Comparison of ENCODE assay signal across 11 mouse cellular contexts in genomic region chr10:58814486-58814885, GRCm38 (mm10). TPM values are rescaled to one million over a fixed set of nuclear protein-coding genes. Genes with fewer than 3 reads are reported as not detected.
A peak's percentile ranks its signal among the peaks of the same experiment; 100 is the strongest.
DNase-seq lines count a peak whose midpoint lies in the region; ATAC-seq and TF ChIP-seq lines count a peak whose summit lies in the region.
"Had no signal": no experiment of that assay in that cellular context is flagged by ENCODE, and none has a peak within 500 bp of the region (broad histone marks: within the 10 kb centered on the region; RNA-seq: fewer than 3 reads in every experiment).

No protein-coding gene starts in this region.

- WGBS in kidney, embryonic 15.5 days: 24% methylated on average over 7 of the region's 7 CpGs
- 43% methylated on average over 7 of the region's 7 CpGs for WGBS in embryonic facial prominence, embryonic 13.5 days
- WGBS in forebrain, postnatal 0 days: 25% methylated on average over 7 of the region's 7 CpGs
- 36% methylated on average over 7 of the region's 7 CpGs for WGBS in neural tube, embryonic 12.5 days

- TF ChIP-seq CTCF in forebrain, postnatal 0 days (IDR thresholded peaks at IDR 0.05; ENCODE audit: low read depth): no peak

- intact Hi-C loops in heart, postnatal 36 days (cut with DNase I): loop anchor here (5.0 to 10.0 kb wide), 2 partner anchors 180 to 478 kb away; no protein-coding TSS in a partner anchor

- peak overlapping the region; percentile 67 for H3K4me3 ChIP-seq in kidney, embryonic 15.5 days (replicated peaks)
- peak overlapping the region; percentile 66 for H3K4me3 ChIP-seq in embryonic facial prominence, embryonic 13.5 days
- H3K4me3 ChIP-seq in forebrain, postnatal 0 days (ENCODE audit: low read depth, low read length): peak overlapping the region; percentile 81
- H3K4me3 ChIP-seq in neural tube, embryonic 12.5 days: peak overlapping the region; percentile 65

- DNase-seq in kidney, adult 11 months: no peak
- no peak for DNase-seq in forebrain, postnatal 0 days
- no peak for DNase-seq in heart, postnatal 36 days
- DNase-seq in thymus, postnatal 0 days (ENCODE audit: low spot score): no peak
- DNase-seq: kidney, adult 8-10 months; spleen, adult 18-20 months had no signal

- H3K27ac ChIP-seq in kidney, embryonic 15.5 days: no peak overlapping the region
- H3K27ac ChIP-seq in embryonic facial prominence, embryonic 13.5 days: no peak overlapping the region
- H3K27ac ChIP-seq in forebrain, postnatal 0 days (ENCODE audit: low read depth, low read length): no peak overlapping the region
- H3K27ac ChIP-seq in neural tube, embryonic 12.5 days: no peak overlapping the region

- H3K36me3 ChIP-seq in kidney, embryonic 15.5 days: no peaks in the 10 kb centered on the region
- no peaks in the 10 kb centered on the region for H3K36me3 ChIP-seq in embryonic facial prominence, embryonic 13.5 days
- H3K36me3 ChIP-seq in forebrain, postnatal 0 days (ENCODE audit: insufficient read depth): no peaks in the 10 kb centered on the region
- no peaks in the 10 kb centered on the region for H3K36me3 ChIP-seq in neural tube, embryonic 12.5 days

- ATAC-seq in kidney, embryonic 15.5 days (replicated peaks; ENCODE audit: low FRiP score): no peak
- no peak for ATAC-seq in embryonic facial prominence, embryonic 13.5 days (ENCODE audit: insufficient number of reproducible peaks, insufficient read depth, low FRiP score, low TSS enrichment, low read depth)
- no peak for ATAC-seq in forebrain, postnatal 0 days
- no peak for ATAC-seq in neural tube, embryonic 12.5 days (ENCODE audit: low FRiP score, low read depth)
- no peak for ATAC-seq in monocyte, adult 5-6 weeks (replicated peaks; ENCODE audit: insufficient number of reproducible peaks, low FRiP score, low TSS enrichment, poor library complexity, severe bottlenecking)

- H3K27me3 ChIP-seq in kidney, embryonic 15.5 days: peaks cover 46% of the 10 kb centered on the region
- peaks cover 45% of the 10 kb centered on the region for H3K27me3 ChIP-seq in embryonic facial prominence, embryonic 13.5 days
- no peaks in the 10 kb centered on the region for H3K27me3 ChIP-seq in forebrain, postnatal 0 days (ENCODE audit: insufficient read depth, low read length)
- H3K27me3 ChIP-seq in neural tube, embryonic 12.5 days (replicated peaks): peaks cover 29% of the 10 kb centered on the region

- H3K9ac ChIP-seq in kidney, embryonic 15.5 days: no peak overlapping the region
- H3K9ac ChIP-seq in embryonic facial prominence, embryonic 13.5 days: no peak overlapping the region
- peak overlapping the region; percentile 71 for H3K9ac ChIP-seq in forebrain, postnatal 0 days
- peak overlapping the region; percentile 40; the same call in 1 of the 2 replicates for H3K9ac ChIP-seq in neural tube, embryonic 12.5 days

- H3K4me1 ChIP-seq in kidney, embryonic 15.5 days: peaks cover 24% of the 10 kb centered on the region
- peaks cover 16% of the 10 kb centered on the region for H3K4me1 ChIP-seq in embryonic facial prominence, embryonic 13.5 days
- H3K4me1 ChIP-seq in forebrain, postnatal 0 days (ENCODE audit: insufficient read depth): peaks cover 13% of the 10 kb centered on the region; the same call in 1 of the 2 replicates
- H3K4me1 ChIP-seq in neural tube, embryonic 12.5 days: 0 out of 2 replicates have a peak, but pooled peaks cover 18% of the 10 kb centered on the region

- H3K9me3 ChIP-seq in kidney, embryonic 15.5 days (replicated peaks): no peaks in the 10 kb centered on the region
- no peaks in the 10 kb centered on the region for H3K9me3 ChIP-seq in embryonic facial prominence, embryonic 13.5 days
- H3K9me3 ChIP-seq in forebrain, postnatal 0 days (ENCODE audit: low read length): no peaks in the 10 kb centered on the region
- no peaks in the 10 kb centered on the region for H3K9me3 ChIP-seq in neural tube, embryonic 12.5 days

- H3K4me2 ChIP-seq in kidney, embryonic 15.5 days: peak overlapping the region; percentile 100
- peak overlapping the region; percentile 100 for H3K4me2 ChIP-seq in embryonic facial prominence, embryonic 13.5 days
- H3K4me2 ChIP-seq in forebrain, postnatal 0 days (ENCODE audit: low read depth): peak overlapping the region; percentile 93
- H3K4me2 ChIP-seq in neural tube, embryonic 12.5 days (replicated peaks): peak overlapping the region; percentile 100

RNA-seq across cellular contexts. Expression of gene Sh3rf3, which starts 1.3 kb away (rescaled TPM):
- polyA plus RNA-seq in kidney, embryonic 15.5 days (2015; fragmentation: Nextera tagmentation; extraction: Ambion mirVana): 1.3 and 1.6 TPM in 2 replicates
- 2.8 and 3.3 TPM in 2 replicates for polyA plus RNA-seq in embryonic facial prominence, embryonic 13.5 days (2015; fragmentation: Nextera tagmentation; extraction: Ambion mirVana)
- 35.5 and 38.1 TPM in 2 replicates for total RNA-seq in forebrain, postnatal 0 days (2014; rRNA removed)
- polyA plus RNA-seq in forebrain, postnatal 0 days (2015; fragmentation: Nextera tagmentation; extraction: Ambion mirVana): 6.6 and 10.1 TPM in 2 replicates
- 3.6 and 6.3 TPM in 2 replicates for polyA plus RNA-seq in neural tube, embryonic 12.5 days (2016; fragmentation: Nextera tagmentation; extraction: Ambion mirVana)
- total RNA-seq in monocyte, adult 5-6 weeks (2017): not detected in 3 replicates
- 1 to 10 TPM; 1.1 to 1.5 TPM for total RNA-seq in heart, postnatal 36 days (2021)
- 1.0 and 2.0 TPM in 2 replicates for polyA plus RNA-seq in thymus, postnatal 0 days (2015; fragmentation: Nextera tagmentation; extraction: Ambion mirVana)
- polyA plus RNA-seq: liver, embryonic 11.5 days had no signal

Comparison
In these comparisons a context has a peak if more than half of its experiments do, and no peak if none do; other contexts are left out.
1. H3K9ac ChIP-seq: peak in forebrain, postnatal 0 days (single experiment) and neural tube, embryonic 12.5 days (single experiment); none in kidney, embryonic 15.5 days (single experiment) and embryonic facial prominence, embryonic 13.5 days (single experiment).
2. Peak in every context shown above with its lines, with median percentiles within 50 percentile points of each other: H3K4me2 ChIP-seq and H3K4me3 ChIP-seq.